Mouse (Mus musculus) cortical plate, adult 2 months (tissue): ENCODE data around the gene Zfp335. TPM values are rescaled to one million over a fixed set of nuclear protein-coding genes. Genes with fewer than 3 reads are reported as not detected.

Experiments
- H3K27ac ChIP-seq: fragments of 200-500 bp; 2 replicates; pipeline ENCODE4 v1.5.1; 2012; ENCODE audit warnings: low read length, control low read depth, inconsistent platforms; ENCODE audit not compliant: insufficient read depth
- H3K4me1 ChIP-seq: fragments of 200-500 bp; 2 replicates; pipeline ENCODE4 v1.6.1; 2011; ENCODE audit warnings: low read length; ENCODE audit not compliant: control insufficient read depth, insufficient read depth
- H3K4me3 ChIP-seq: fragments of 200-500 bp; 2 replicates; pipeline ENCODE4 v1.5.1; 2011; ENCODE audit warnings: mild to moderate bottlenecking, low read length, control low read depth; ENCODE audit not compliant: insufficient read depth
- CTCF ChIP-seq: fragments of 200-500 bp; IDR thresholded peaks from 2 replicates; pipeline ENCODE4 v1.5.1; 2011; ENCODE audit warnings: mild to moderate bottlenecking, control low read depth, low read length; ENCODE audit not compliant: insufficient read depth; ENCODE audit errors: extremely low read depth
- POLR2A ChIP-seq: fragments of 200-500 bp; IDR thresholded peaks from 2 replicates; pipeline ENCODE4 v1.6.1; 2011; ENCODE audit warnings: mild to moderate bottlenecking, low read length, control low read depth; ENCODE audit not compliant: insufficient read depth; ENCODE audit errors: extremely low read depth
- polyA plus RNA-seq: library from polyadenylated mRNA; depleted of rRNA; stranded (reverse); fragments of >200 nt; gene quantifications from 2 replicates; pipeline ENCODE4 v1.2.3, GENCODE M21; 2012

Zfp335 gene
- polyA plus RNA-seq, 1 experiment: 29.1 TPM

- peak overlapping the region; percentile 100 for H3K27ac ChIP-seq
- no peak for TF ChIP-seq CTCF
- no peak for TF ChIP-seq POLR2A
- H3K4me3 ChIP-seq: peak overlapping the region; percentile 90
- no peaks in the 10 kb centered on the region for H3K4me1 ChIP-seq
Observed at GRCm38 (mm10) chr2:164910360-164911061, 1.0 kb downstream of the Zfp335 start.

- Histone ChIP-seq H3K4me1 (no peaks in the 10 kb centered on the region), H3K27ac (no peak overlapping the region), H3K4me3 (no peak overlapping the region)
- no peak for TF ChIP-seq POLR2A
Observed at GRCm38 (mm10) chr2:164909542-164909941, 2.0 kb downstream of the Zfp335 start.

- Histone ChIP-seq H3K4me3 (no peak overlapping the region), H3K27ac (no peak overlapping the region), H3K4me1 (no peaks in the 10 kb centered on the region)
- TF ChIP-seq CTCF (no peak), POLR2A (no peak)
Observed at GRCm38 (mm10) chr2:164909100-164909499, 2.5 kb downstream of the Zfp335 start.

- no peak overlapping the region for H3K4me3 ChIP-seq
- no peak overlapping the region for H3K27ac ChIP-seq
- no peaks in the 10 kb centered on the region for H3K4me1 ChIP-seq
- TF ChIP-seq CTCF: no peak
- TF ChIP-seq POLR2A: no peak
Observed at GRCm38 (mm10) chr2:164908011-164908410, 3.5 kb downstream of the Zfp335 start.

- Histone ChIP-seq H3K4me3 (no peak overlapping the region), H3K27ac (no peak overlapping the region), H3K4me1 (no peaks in the 10 kb centered on the region)
- no peak for TF ChIP-seq CTCF
- no peak for TF ChIP-seq POLR2A
Observed at GRCm38 (mm10) chr2:164907511-164907910, 4.0 kb downstream of the Zfp335 start.

GRCm38 (mm10) chr2:164906071-164906470, 5.5 kb downstream of the Zfp335 start:
- Histone ChIP-seq H3K4me3 (no peak overlapping the region), H3K4me1 (no peaks in the 10 kb centered on the region), H3K27ac (no peak overlapping the region)
- TF ChIP-seq POLR2A (no peak), CTCF (0 out of 2 replicates have a peak, but pooled peaks have one; percentile 10)

GRCm38 (mm10) chr2:164903496-164903895, 8.1 kb downstream of the Zfp335 start:
- TF ChIP-seq POLR2A: no peak
- TF ChIP-seq CTCF: no peak
- Histone ChIP-seq H3K4me1 (no peaks in the 10 kb centered on the region), H3K27ac (no peak overlapping the region), H3K4me3 (no peak overlapping the region)

- no peak for TF ChIP-seq CTCF
- TF ChIP-seq POLR2A: no peak
- Histone ChIP-seq H3K4me1 (no peaks in the 10 kb centered on the region), H3K27ac (no peak overlapping the region), H3K4me3 (no peak overlapping the region)
Observed at GRCm38 (mm10) chr2:164901380-164901779, 10.2 kb downstream of the Zfp335 start.

GRCm38 (mm10) chr2:164899723-164900459, 11.7 kb downstream of the Zfp335 start:
- H3K27ac ChIP-seq: no peak overlapping the region
- no peaks in the 10 kb centered on the region for H3K4me1 ChIP-seq
- H3K4me3 ChIP-seq: no peak overlapping the region
- TF ChIP-seq POLR2A: no peak
- TF ChIP-seq CTCF: no peak

- TF ChIP-seq CTCF: no peak
- TF ChIP-seq POLR2A: no peak
Observed at GRCm38 (mm10) chr2:164899034-164899433, 12.5 kb downstream of the Zfp335 start.

More at GRCm38 (mm10) chr2:164899034-164899433, 12.5 kb downstream of the Zfp335 start:
- no peak overlapping the region for H3K4me3 ChIP-seq
- no peaks in the 10 kb centered on the region for H3K4me1 ChIP-seq
- no peak overlapping the region for H3K27ac ChIP-seq
